Mouse (Mus musculus) CH12.LX (cell line): ENCODE data around the gene Ccdc130. TPM values are rescaled to one million over a fixed set of nuclear protein-coding genes. Genes with fewer than 3 reads are reported as not detected.
A peak's percentile ranks its signal among the peaks of the same experiment; 100 is the strongest.

ENCODE experiments used
- DNase-seq: peaks from one replicate; pipeline ENCODE4 v3.0.0-alpha.2; 2013; ENCODE audit errors: extremely low read depth
- H3K27ac ChIP-seq: 2 replicates; pipeline ENCODE4 v1.5.1; 2012; ENCODE audit warnings: low read depth, mild to moderate bottlenecking, control low read depth, moderate library complexity; ENCODE audit not compliant: insufficient read depth
- H3K27me3 ChIP-seq: replicated peaks from 2 replicates; pipeline ENCODE3; 2012; ENCODE audit warnings: inconsistent platforms
- H3K36me3 ChIP-seq, 2 experiments: replicated peaks in 1 of 2; 2 replicates each; pipeline versions ENCODE3 to v1.6.1; 2012; ENCODE audit warnings: inconsistent platforms in 1 of 2, low read length in 1 of 2, mild to moderate bottlenecking in 1 of 2, mixed read lengths in 1 of 2, moderate library complexity in 1 of 2; ENCODE audit not compliant: control insufficient read depth in 1 of 2, insufficient read depth in 1 of 2
- H3K4me1 ChIP-seq, 2 experiments: 2 replicates each; pipeline ENCODE4 v1.6.1; 2012; ENCODE audit warnings: inconsistent platforms in 1 of 2, moderate library complexity in 1 of 2; ENCODE audit not compliant: insufficient read depth in 2 of 2, control insufficient read depth in 1 of 2
- H3K4me2 ChIP-seq: 2 replicates; pipeline ENCODE4 v1.6.1; 2012; ENCODE audit warnings: low read depth, mild to moderate bottlenecking, control low read depth; ENCODE audit not compliant: poor library complexity, insufficient read depth, severe bottlenecking
- H3K4me3 ChIP-seq, 3 experiments: fragments of 150-350 bp in 1 of 3; sonication (generic) in 1 of 3; replicated peaks in 1 of 3; 2 replicates each; pipeline versions ENCODE3 to v1.5.1; 2011 to 2012; ENCODE audit warnings: low read depth in 2 of 3, low read length in 2 of 3, mild to moderate bottlenecking in 2 of 3, moderate library complexity in 2 of 3, control low read depth in 1 of 3, improper control_type of control experiment in 1 of 3, inconsistent platforms in 1 of 3, mixed read lengths in 1 of 3; ENCODE audit not compliant: poor library complexity in 1 of 3
- H3K79me2 ChIP-seq: replicated peaks from 2 replicates; pipeline ENCODE4 v1.6.1; 2012; ENCODE audit warnings: mild to moderate bottlenecking, moderate library complexity; ENCODE audit not compliant: control insufficient read depth, poor library complexity, insufficient read depth, severe bottlenecking; ENCODE audit errors: extremely low read depth
- H3K9ac ChIP-seq: 2 replicates; pipeline ENCODE4 v1.6.1; 2012; ENCODE audit warnings: low read depth, mild to moderate bottlenecking, control low read depth, moderate library complexity; ENCODE audit not compliant: insufficient read depth
- H3K9me3 ChIP-seq: replicated peaks from 2 replicates; pipeline ENCODE3; 2012; ENCODE audit warnings: low read length, inconsistent platforms, mixed read lengths
- CTCF ChIP-seq, 2 experiments: IDR thresholded peaks in 1 of 2; conservative IDR thresholded peaks in 1 of 2; 2 replicates each; pipeline ENCODE4 v1.5.1; 2011 to 2012; ENCODE audit warnings: low read depth in 2 of 2, low read length in 2 of 2, improper control_type of control experiment in 1 of 2, inconsistent platforms in 1 of 2, mild to moderate bottlenecking in 1 of 2, moderate library complexity in 1 of 2
- ELF1 ChIP-seq: IDR thresholded peaks from 2 replicates; pipeline ENCODE4 v1.6.1; 2014; ENCODE audit warnings: low read depth, mild to moderate bottlenecking, inconsistent platforms, low read length, improper control_type of control experiment
- IRF4 ChIP-seq: IDR thresholded peaks from 2 replicates; pipeline ENCODE4 v1.6.1; 2014; ENCODE audit warnings: low read depth, mild to moderate bottlenecking, inconsistent platforms, low read length, improper control_type of control experiment
- MAX ChIP-seq: IDR thresholded peaks from 2 replicates; pipeline ENCODE4 v1.6.1; 2011; ENCODE audit warnings: low read length, improper control_type of control experiment
- MYC ChIP-seq: IDR thresholded peaks from 2 replicates; pipeline ENCODE4 v1.6.1; 2011; ENCODE audit warnings: low read depth, mild to moderate bottlenecking, improper control_type of control experiment, low read length
- NELFE ChIP-seq: IDR thresholded peaks from 2 replicates; pipeline ENCODE4 v1.6.1; 2011; ENCODE audit warnings: low read depth, low read length, improper control_type of control experiment
- POLR2A ChIP-seq: IDR thresholded peaks from 2 replicates; pipeline ENCODE4 v1.6.1; 2011; ENCODE audit warnings: low read depth, mild to moderate bottlenecking, improper control_type of control experiment, low read length
- RAD21 ChIP-seq: IDR thresholded peaks from 2 replicates; pipeline ENCODE4 v1.6.1; 2011; ENCODE audit warnings: low read depth, mild to moderate bottlenecking, low read length, improper control_type of control experiment, moderate library complexity
- SMC3 ChIP-seq: IDR thresholded peaks from 2 replicates; pipeline ENCODE4 v1.6.1; 2011; ENCODE audit warnings: low read depth, low read length, improper control_type of control experiment
- dilution Hi-C: fragments of 300-500 bp; cut with MboI; formaldehyde crosslinking; loops from 2 replicates; pipeline ENCODE4 v1.14.3; 2020; ENCODE audit warnings: low sequenced_read_pairs; ENCODE audit not compliant: extremely low pct_unique_long_range_greater_than_20kb, extremely low pct_ligation_motif_present
- in situ Hi-C: fragments of 300-500 bp; cut with MboI; formaldehyde crosslinking; loops from 3 replicates; pipeline ENCODE4 v1.14.3; 2019; ENCODE audit warnings: low sequenced_read_pairs, low pct_ligation_motif_present, low pct_unique_long_range_greater_than_20kb, mixed read lengths
- polyA plus RNA-seq: library from polyadenylated mRNA; unstranded; fragments of >175 nt; gene quantifications from 2 replicates; pipeline ENCODE4 v1.2.1, GENCODE M21; 2012; ENCODE audit warnings: low read depth; ENCODE audit not compliant: insufficient read length
- total RNA-seq, 2 experiments: library from RNA; depleted of rRNA; stranded (reverse); fragments of 300-350 nt in 1 of 2; fragments of >200 nt in 1 of 2; gene quantifications; 2 replicates each; pipeline ENCODE4 v1.2.3; 2012 to 2014

Gene Ccdc130
- total and polyA plus RNA-seq, 3 experiments: 5.7 to 13.0 (median 7.8) TPM

- Histone ChIP-seq H3K27ac (no peak overlapping the region), H3K9ac (no peak overlapping the region), H3K27me3 (no peaks in the 10 kb centered on the region), H3K4me2 (no peak overlapping the region), H3K79me2 (no peaks in the 10 kb centered on the region), H3K9me3 (no peaks in the 10 kb centered on the region), H3K4me1 (peaks cover 5 to 29% of the 10 kb centered on the region in 2 experiments; a peak in 2 of 4 replicates), H3K4me3 (no peak overlapping the region), H3K36me3 (peaks cover 27 to 64% of the 10 kb centered on the region in 2 experiments)
- TF ChIP-seq RAD21: no peak
- no peak for DNase-seq
- in situ Hi-C loops: loop anchor here (10.0 kb wide), 1 partner anchor 52 kb away; no protein-coding TSS in a partner anchor
- dilution Hi-C loops: no loop called here
Measured at GRCm38 (mm10) chr8:84233055-84233454, 37.1 kb downstream of the Ccdc130 start.

DNA sequence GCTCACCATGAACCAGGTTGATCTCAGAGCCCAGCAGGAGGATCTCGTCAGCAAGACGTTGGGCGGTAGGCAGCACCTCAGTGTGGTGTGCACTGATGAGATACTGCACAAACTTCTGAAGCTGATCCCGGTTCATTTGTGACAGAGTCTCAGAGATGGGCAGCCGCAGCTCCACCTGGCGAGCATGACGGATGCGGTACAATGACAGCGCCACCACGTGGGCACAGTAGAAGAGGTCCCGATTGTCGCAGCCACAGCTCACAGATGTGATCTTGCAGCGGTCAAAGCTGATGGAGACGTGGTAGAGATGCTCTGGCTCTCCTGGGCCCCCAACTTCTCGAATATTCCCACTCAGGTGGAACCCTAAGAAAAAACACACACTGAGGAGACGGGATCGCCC is 39.4 kb downstream of the Ccdc130 start:
- no peak for DNase-seq
- H3K9ac ChIP-seq: no peak overlapping the region
- in situ Hi-C loops (loop anchor here (10.0 kb wide), 1 partner anchor 54 kb away; no protein-coding TSS in a partner anchor), dilution Hi-C loops (no loop called here)
- no peaks in the 10 kb centered on the region for H3K79me2 ChIP-seq
- no peak overlapping the region for H3K4me3 ChIP-seq
- H3K36me3 ChIP-seq: peaks cover 44 to 86% of the 10 kb centered on the region in 2 experiments
- H3K9me3 ChIP-seq: no peaks in the 10 kb centered on the region
- no peak overlapping the region for H3K4me2 ChIP-seq
- peaks cover 3 to 17% of the 10 kb centered on the region in 2 experiments; a peak in 2 of 4 replicates for H3K4me1 ChIP-seq
- no peak overlapping the region for H3K27ac ChIP-seq
- TF ChIP-seq MYC: no peak
- peak in 1 of 2 experiments; percentile 52; a peak in 2 of 4 replicates for TF ChIP-seq CTCF (conservative IDR thresholded peaks at IDR 0.05 in 1 of 2, IDR thresholded peaks at IDR 0.05 in 1 of 2; ENCODE audit: low read depth in 2 of 2, low read length in 2 of 2)
- H3K27me3 ChIP-seq: no peaks in the 10 kb centered on the region

GRCm38 (mm10) chr8:84223322-84224029 is 46.7 kb downstream of the Ccdc130 start:
- peaks cover 59 to 90% of the 10 kb centered on the region in 2 experiments for H3K36me3 ChIP-seq
- in situ Hi-C loops (loop anchor here (25.0 kb wide), 1 partner anchor 139 kb away; no protein-coding TSS in a partner anchor), dilution Hi-C loops (no loop called here)

More at GRCm38 (mm10) chr8:84223322-84224029, 46.7 kb downstream of the Ccdc130 start:
- Histone ChIP-seq H3K9ac (peak overlapping the region; percentile 40; the same call in 1 of the 2 replicates), H3K79me2 (no peaks in the 10 kb centered on the region; the same call in 1 of the 2 replicates), H3K9me3 (no peaks in the 10 kb centered on the region), H3K4me2 (peak overlapping the region; percentile 79), H3K27me3 (no peaks in the 10 kb centered on the region), H3K27ac (0 out of 2 replicates have a peak overlapping the region, but pooled peaks have one; percentile 25), H3K4me1 (peaks cover 7 to 42% of the 10 kb centered on the region in 2 experiments), H3K4me3 (peak overlapping the region in 1 of 3 experiments; percentile 64)
- TF ChIP-seq IRF4 (no peak), SMC3 (no peak), POLR2A (peak; percentile 34; the same call in 1 of the 2 replicates), CTCF (conservative IDR thresholded peaks at IDR 0.05 in 1 of 2, IDR thresholded peaks at IDR 0.05 in 1 of 2; ENCODE audit: low read depth in 2 of 2, low read length in 2 of 2) (no peak), ELF1 (0 out of 2 replicates have a peak, but pooled peaks have one; percentile 11), NELFE (0 out of 2 replicates have a peak, but pooled peaks have one; percentile 14), MAX (peak; percentile 39; the same call in 1 of the 2 replicates)
- no peak for DNase-seq
